Mouse (Mus musculus) kidney, adult 2 months (tissue): Measurements from ENCODE around the gene Sept10. TPM values are rescaled to one million over a fixed set of nuclear protein-coding genes. Genes with fewer than 3 reads are reported as not detected.
A peak's percentile ranks its signal among the peaks of the same experiment; 100 is the strongest.

ENCODE experiments used
- DNase-seq: peaks from one replicate; pipeline ENCODE4 v3.0.0; 2021
- H3K27ac ChIP-seq: fragments of 200-500 bp; 2 replicates; pipeline ENCODE4 v1.5.1; 2012; ENCODE audit warnings: low read depth, low read length, control low read depth, inconsistent platforms; ENCODE audit not compliant: insufficient read depth
- H3K27me3 ChIP-seq: fragments of 200-500 bp; replicated peaks from 2 replicates; pipeline ENCODE4 v1.6.1; 2012; ENCODE audit warnings: mild to moderate bottlenecking, moderate library complexity, low read length, inconsistent platforms; ENCODE audit not compliant: control insufficient read depth, insufficient read depth
- H3K36me3 ChIP-seq: fragments of 200-500 bp; 2 replicates; pipeline ENCODE4 v1.6.1; 2012; ENCODE audit warnings: mild to moderate bottlenecking, moderate library complexity, low read length, inconsistent platforms; ENCODE audit not compliant: control insufficient read depth, insufficient read depth
- H3K4me1 ChIP-seq: fragments of 200-500 bp; 2 replicates; pipeline ENCODE4 v1.6.1; 2011; ENCODE audit warnings: low read length; ENCODE audit not compliant: control insufficient read depth, insufficient read depth
- H3K4me3 ChIP-seq: fragments of 200-500 bp; 2 replicates; pipeline ENCODE4 v1.5.1; 2011; ENCODE audit warnings: mild to moderate bottlenecking, low read depth, low read length, control low read depth; ENCODE audit not compliant: insufficient read depth
- CTCF ChIP-seq: fragments of 200-500 bp; conservative IDR thresholded peaks from 2 replicates; pipeline ENCODE4 v1.5.1; 2011; ENCODE audit warnings: low read depth, mild to moderate bottlenecking, control low read depth, low read length, moderate library complexity, mixed read lengths; ENCODE audit not compliant: insufficient read depth, insufficient read length
- POLR2A ChIP-seq: fragments of 200-500 bp; IDR thresholded peaks from one replicate; pipeline ENCODE4 v1.6.1; 2011; ENCODE audit warnings: low read depth, low read length, control low read depth
- WGBS: fragments of 180-500 bp; shearing (Covaris S2); methylation state at CpG from one replicate; pipeline ENCODE4 v1.1.7; 2018; 5-methylcytosine and 5-hydroxymethylcytosine counted together
- polyA plus RNA-seq: library from polyadenylated mRNA; depleted of rRNA; stranded (reverse); fragments of >200 nt; gene quantifications from 2 replicates; pipeline ENCODE4 v1.2.3, GENCODE M21; 2012

Gene Sept10
- polyA plus RNA-seq, 1 experiment: 9.1 TPM

DNA sequence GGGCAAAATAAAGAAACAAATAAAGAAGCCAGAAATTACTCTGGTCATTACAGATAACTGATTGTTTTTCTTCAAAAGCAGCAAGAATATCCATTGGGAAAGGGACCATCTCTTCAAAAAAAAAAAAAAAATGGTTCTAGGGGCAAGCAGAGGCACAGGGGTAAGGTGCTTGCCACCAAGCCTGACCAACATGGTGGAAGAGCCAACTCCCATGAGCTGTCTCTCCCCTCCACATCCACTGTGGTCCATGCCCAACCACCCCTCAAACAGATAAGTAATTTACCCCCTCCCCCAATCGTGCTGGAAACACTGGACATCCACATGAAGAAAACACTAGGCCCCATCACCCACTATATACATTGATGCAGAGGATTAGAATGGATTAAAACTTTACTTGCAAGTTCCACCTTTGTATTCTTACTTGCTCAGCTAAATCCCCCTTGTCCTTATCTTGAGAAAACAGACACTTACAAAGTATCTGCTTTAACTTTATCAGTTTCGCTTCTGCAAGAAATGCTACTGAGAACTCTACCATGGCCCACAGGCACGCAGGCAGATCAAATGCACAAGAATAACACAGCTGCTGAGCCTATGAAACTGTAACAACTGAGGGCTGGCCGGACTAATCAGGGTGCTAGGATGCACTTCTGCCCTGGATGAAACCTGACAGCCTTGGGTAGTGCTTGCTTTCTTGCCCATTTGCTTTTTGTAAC is 59.3 kb downstream of the Sept10 start:
- DNase-seq: no peak
- no peak overlapping the region for H3K27ac ChIP-seq
- no peak overlapping the region for H3K4me3 ChIP-seq
- no peaks in the 10 kb centered on the region for H3K36me3 ChIP-seq
- H3K4me1 ChIP-seq: no peaks in the 10 kb centered on the region
- H3K27me3 ChIP-seq: no peaks in the 10 kb centered on the region
- TF ChIP-seq CTCF (no peak), POLR2A (no peak)
- 63% methylated on average over 4 of the region's 4 CpGs for WGBS

DNA sequence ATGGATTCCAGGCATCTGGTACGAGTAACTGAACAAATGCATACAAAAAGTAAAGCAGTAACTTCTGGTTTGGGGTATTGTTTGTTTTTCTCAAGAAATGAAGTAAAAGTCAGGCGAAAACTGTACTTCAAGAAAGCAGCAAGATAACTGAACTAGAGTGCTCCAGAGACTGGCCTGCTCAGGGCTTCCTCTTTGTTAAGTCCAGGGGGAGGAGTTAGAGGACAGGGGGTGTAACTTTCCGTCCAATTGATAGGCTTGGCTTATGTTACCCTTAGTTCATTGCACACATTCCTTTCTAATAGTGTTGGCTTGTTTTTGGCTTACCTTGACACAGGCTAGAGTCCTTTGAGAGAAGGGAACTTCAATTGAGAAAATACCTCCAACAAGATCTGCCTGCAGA is 63.0 kb downstream of the Sept10 start:
- no peaks in the 10 kb centered on the region for H3K27me3 ChIP-seq
- DNase-seq: no peak
- H3K4me3 ChIP-seq: no peak overlapping the region
- H3K27ac ChIP-seq: no peak overlapping the region
- WGBS: 82% methylated on average over 3 of the region's 3 CpGs
- no peaks in the 10 kb centered on the region for H3K4me1 ChIP-seq
- TF ChIP-seq POLR2A: no peak
- no peak for TF ChIP-seq CTCF
- H3K36me3 ChIP-seq: no peaks in the 10 kb centered on the region

DNA sequence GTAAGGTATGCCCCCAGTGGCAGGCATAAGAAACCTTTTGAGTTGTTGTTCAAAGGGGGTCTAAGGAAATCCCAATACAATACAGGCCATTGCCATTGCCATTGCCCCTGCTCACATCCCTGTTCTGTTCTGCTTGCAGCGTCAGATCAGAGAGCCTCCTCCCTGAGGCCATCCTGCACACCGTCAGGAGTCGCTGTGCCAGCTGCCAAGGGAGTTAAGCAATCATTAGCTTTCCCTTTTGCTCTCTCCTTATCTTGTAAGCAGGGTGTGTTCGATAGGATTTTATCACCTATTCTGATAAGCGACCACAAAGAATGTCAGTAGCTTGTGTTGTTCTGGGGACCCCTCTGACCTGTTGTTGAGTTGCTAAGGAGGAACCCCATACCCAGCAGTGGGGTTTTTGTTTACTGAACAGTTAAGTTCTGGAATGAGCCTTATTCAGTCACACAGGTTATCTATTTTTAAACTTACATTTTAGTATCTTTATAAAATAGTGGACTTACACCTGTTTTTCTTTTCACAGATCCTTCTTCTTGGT is 69.0 kb downstream of the Sept10 start:
- no peak for DNase-seq
- H3K4me3 ChIP-seq: no peak overlapping the region
- WGBS: 67% methylated on average over 5 of the region's 5 CpGs
- no peaks in the 10 kb centered on the region for H3K36me3 ChIP-seq
- H3K4me1 ChIP-seq: no peaks in the 10 kb centered on the region
- no peaks in the 10 kb centered on the region for H3K27me3 ChIP-seq
- H3K27ac ChIP-seq: no peak overlapping the region
- TF ChIP-seq CTCF (no peak; the same call in 1 of the 2 replicates), POLR2A (no peak)

DNA sequence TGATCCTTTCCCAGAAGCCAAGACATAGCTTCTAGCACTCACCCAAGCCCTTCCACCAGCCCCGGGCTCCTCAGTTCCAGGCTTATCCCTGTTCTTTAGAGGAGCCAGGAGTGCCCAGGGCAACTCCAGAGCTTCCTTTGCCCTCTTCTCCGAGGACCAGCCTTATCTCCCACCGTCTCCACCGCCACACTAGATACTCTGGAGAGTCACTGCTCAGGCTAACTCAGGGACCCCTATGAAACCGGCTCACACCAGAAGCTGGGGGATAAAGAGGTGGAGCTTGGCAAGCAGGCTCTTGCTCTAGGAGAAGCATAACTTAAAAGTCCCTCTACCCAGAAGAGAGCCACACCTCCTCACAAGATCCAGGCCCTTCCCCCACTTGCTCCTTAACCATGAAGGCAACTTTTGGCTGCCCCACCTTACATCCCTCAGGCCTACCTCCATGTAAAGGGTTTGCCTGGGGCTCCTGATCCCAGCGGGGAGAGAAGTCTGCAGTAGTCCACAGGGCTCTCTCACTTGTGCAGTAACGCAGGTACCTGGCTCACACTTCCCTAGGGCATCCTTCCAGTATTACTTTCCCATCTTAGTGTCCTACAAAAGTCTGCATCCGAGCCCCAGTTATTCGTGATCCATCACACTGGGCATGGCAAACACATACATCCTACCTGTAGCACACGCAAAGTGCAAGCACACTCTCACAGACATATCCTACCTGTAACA is 70.5 kb downstream of the Sept10 start:
- H3K27ac ChIP-seq: no peak overlapping the region
- H3K4me1 ChIP-seq: no peaks in the 10 kb centered on the region
- no peak overlapping the region for H3K4me3 ChIP-seq
- TF ChIP-seq CTCF (no peak), POLR2A (no peak)
- WGBS: 86% methylated on average over 10 of the region's 10 CpGs
- no peaks in the 10 kb centered on the region for H3K27me3 ChIP-seq
- no peak for DNase-seq
- no peaks in the 10 kb centered on the region for H3K36me3 ChIP-seq

DNA sequence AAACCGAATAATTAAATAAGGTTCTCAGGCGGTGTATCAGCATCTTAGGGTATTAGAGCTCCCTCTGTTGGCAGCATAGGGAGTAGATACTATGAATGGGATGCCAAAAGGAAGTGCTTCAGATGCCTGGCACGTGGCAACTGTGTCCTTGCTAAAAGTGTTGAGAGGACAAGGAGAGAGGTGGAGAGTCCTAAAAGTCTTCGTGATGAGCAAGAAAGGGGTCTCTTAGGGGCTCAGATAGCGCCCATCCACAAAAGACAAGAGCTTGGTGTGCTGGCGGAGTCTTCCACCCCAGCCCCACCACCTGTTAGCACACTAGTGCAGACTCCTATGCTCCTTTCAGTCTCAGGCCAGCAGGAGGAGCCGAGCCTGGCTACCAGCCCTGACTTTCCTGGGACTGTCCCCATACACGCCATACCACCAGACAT is 71.7 kb downstream of the Sept10 start:
- Histone ChIP-seq H3K4me1 (no peaks in the 10 kb centered on the region), H3K4me3 (no peak overlapping the region), H3K27ac (no peak overlapping the region), H3K36me3 (no peaks in the 10 kb centered on the region), H3K27me3 (no peaks in the 10 kb centered on the region)
- no peak for TF ChIP-seq POLR2A
- peak; percentile 57 for TF ChIP-seq CTCF
- peak; percentile 51 for DNase-seq
- WGBS: 23% methylated on average over 8 of the region's 8 CpGs

DNA sequence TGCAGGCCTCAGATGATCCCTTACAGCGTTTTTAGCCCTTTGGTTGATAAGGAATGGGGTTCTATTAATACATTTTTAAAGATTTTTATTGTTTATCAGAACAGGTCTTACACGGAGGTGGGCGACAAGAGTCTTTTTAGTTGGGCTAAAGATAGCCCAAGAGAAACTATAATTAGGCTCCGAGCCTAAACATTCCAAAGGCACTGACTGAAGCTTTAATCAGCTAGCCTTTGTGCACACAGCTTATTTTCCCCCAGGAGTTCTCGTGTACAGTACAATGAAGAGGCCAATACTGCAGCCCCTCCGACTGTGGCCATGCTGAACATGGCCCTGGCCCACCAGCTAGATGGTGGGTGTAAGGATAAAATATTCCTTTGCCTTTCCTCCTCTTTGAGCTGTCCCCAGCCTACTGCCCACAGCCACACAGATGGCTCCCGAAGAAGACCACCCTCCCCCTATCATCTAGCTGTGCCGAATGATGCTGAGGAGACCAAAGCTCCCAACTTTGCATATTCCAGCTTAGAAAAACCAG is 88.1 kb downstream of the Sept10 start:
- 82% methylated on average over 8 of the region's 8 CpGs for WGBS
- no peak for TF ChIP-seq CTCF
- TF ChIP-seq POLR2A: no peak
- Histone ChIP-seq H3K4me3 (no peak overlapping the region), H3K27me3 (no peaks in the 10 kb centered on the region), H3K4me1 (no peaks in the 10 kb centered on the region), H3K27ac (no peak overlapping the region), H3K36me3 (no peaks in the 10 kb centered on the region)
- DNase-seq: no peak
